Mouse (Mus musculus): ENCODE data around the gene 2310022A10Rik. TPM values are rescaled to one million over a fixed set of nuclear protein-coding genes. Genes with fewer than 3 reads are reported as not detected.

2310022A10Rik gene
- polyA plus RNA-seq, 1 experiment from 2014 or later, result 25.1 TPM

GRCm38 (mm10) chr7:27578465-27578864, 25.4 kb downstream of the 2310022A10Rik start:
- no peaks in the 10 kb centered on the region for H3K9me3 ChIP-seq (ENCODE audit: low read length)
- WGBS, result 78% methylated on average over 7 of the region's 7 CpGs

DNA sequence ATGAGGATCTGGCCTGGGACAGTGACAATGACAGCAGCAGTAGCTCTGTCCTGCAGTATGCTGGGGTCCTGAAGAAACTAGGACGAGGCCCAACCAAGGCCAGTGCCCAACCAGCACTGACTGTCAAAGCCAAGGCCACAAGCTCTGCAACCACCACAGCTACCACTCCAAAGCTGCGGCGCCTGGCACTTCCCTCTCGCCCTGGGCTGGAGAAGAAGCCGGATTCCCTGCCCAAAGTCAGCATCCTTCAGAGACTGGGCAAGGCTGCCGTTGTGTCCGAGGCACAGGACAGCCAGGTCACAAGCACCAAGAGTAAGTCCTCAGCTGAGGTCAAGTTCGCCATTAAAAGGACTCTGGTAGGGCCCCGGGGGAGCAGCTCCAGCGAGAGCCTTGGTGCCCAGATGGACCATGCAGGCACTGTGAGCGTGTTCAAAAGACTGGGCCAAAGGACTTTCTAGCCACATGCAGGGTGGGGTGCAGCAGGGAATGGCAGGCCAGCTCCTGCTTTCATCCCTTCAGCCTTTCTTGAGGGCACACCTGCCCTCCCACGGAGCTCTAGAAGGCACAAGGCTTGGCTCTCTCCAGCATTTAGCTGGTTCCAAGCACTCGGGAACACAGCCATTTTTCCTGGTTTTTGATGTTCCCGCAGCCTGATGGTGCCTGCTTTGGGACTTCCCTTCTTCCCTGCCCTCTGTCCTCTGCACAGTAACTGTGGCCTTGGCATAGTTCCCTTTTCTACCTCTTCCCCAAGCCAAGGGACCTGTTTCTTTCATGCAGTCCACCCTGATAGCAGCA, 27.5 kb downstream of the 2310022A10Rik start:
- no peak overlapping the region for H3K9ac ChIP-seq (replicated peaks; ENCODE audit: low read length)
- H3K4me1 ChIP-seq (ENCODE audit: insufficient read depth, low read length), result no peaks in the 10 kb centered on the region
- no peaks in the 10 kb centered on the region for H3K27me3 ChIP-seq (ENCODE audit: insufficient read depth, low read length)
- H3K4me2 ChIP-seq (replicated peaks; ENCODE audit: low read depth, low read length), result no peak overlapping the region
- no peaks in the 10 kb centered on the region for H3K9me3 ChIP-seq (ENCODE audit: low read length)
- 93% methylated on average over 14 of the region's 14 CpGs for WGBS
- no peak overlapping the region for H3K4me3 ChIP-seq (ENCODE audit: low read length)
- peaks cover 48% of the 10 kb centered on the region for H3K36me3 ChIP-seq (ENCODE audit: insufficient read depth, low read length)
- H3K27ac ChIP-seq (ENCODE audit: low read length), result no peak overlapping the region
- no peak for ATAC-seq (ENCODE audit: low FRiP score, low TSS enrichment)

More at GRCm38 (mm10) chr7:27578465-27578864, 25.4 kb downstream of the 2310022A10Rik start:
- no peak overlapping the region for H3K4me2 ChIP-seq (replicated peaks; ENCODE audit: low read depth, low read length)
- no peak overlapping the region for H3K27ac ChIP-seq (ENCODE audit: low read length)
- no peak overlapping the region for H3K9ac ChIP-seq (replicated peaks; ENCODE audit: low read length)
- peaks cover 55% of the 10 kb centered on the region for H3K36me3 ChIP-seq (ENCODE audit: insufficient read depth, low read length)
- no peaks in the 10 kb centered on the region for H3K4me1 ChIP-seq (ENCODE audit: insufficient read depth, low read length)
- no peak for ATAC-seq (ENCODE audit: low FRiP score, low TSS enrichment)
- H3K4me3 ChIP-seq (ENCODE audit: low read length), result no peak overlapping the region
- H3K27me3 ChIP-seq (ENCODE audit: insufficient read depth, low read length), result no peaks in the 10 kb centered on the region

- WGBS, result 35% methylated on average over 2 of the region's 2 CpGs
- no peaks in the 10 kb centered on the region for H3K9me3 ChIP-seq (ENCODE audit: low read length)
- no peaks in the 10 kb centered on the region for H3K27me3 ChIP-seq (ENCODE audit: insufficient read depth, low read length)
- no peak overlapping the region for H3K4me3 ChIP-seq (ENCODE audit: low read length)
- H3K4me1 ChIP-seq (ENCODE audit: insufficient read depth, low read length), result no peaks in the 10 kb centered on the region
- ATAC-seq (ENCODE audit: low FRiP score, low TSS enrichment), result no peak
- H3K4me2 ChIP-seq (replicated peaks; ENCODE audit: low read depth, low read length), result no peak overlapping the region
- no peak overlapping the region for H3K27ac ChIP-seq (ENCODE audit: low read length)
- no peak overlapping the region for H3K9ac ChIP-seq (replicated peaks; ENCODE audit: low read length)
- H3K36me3 ChIP-seq (ENCODE audit: insufficient read depth, low read length), result peaks cover 9% of the 10 kb centered on the region; the same call in 1 of the 2 replicates
Measured at GRCm38 (mm10) chr7:27586861-27587260, 33.8 kb downstream of the 2310022A10Rik start.

- Histone ChIP-seq H3K36me3 (ENCODE audit: insufficient read depth, low read length) (peaks cover 6% of the 10 kb centered on the region; the same call in 1 of the 2 replicates), H3K4me2 (replicated peaks; ENCODE audit: low read depth, low read length) (no peak overlapping the region), H3K27ac (ENCODE audit: low read length) (no peak overlapping the region), H3K4me3 (ENCODE audit: low read length) (no peak overlapping the region), H3K9me3 (ENCODE audit: low read length) (no peaks in the 10 kb centered on the region), H3K27me3 (ENCODE audit: insufficient read depth, low read length) (no peaks in the 10 kb centered on the region), H3K9ac (replicated peaks; ENCODE audit: low read length) (no peak overlapping the region), H3K4me1 (ENCODE audit: insufficient read depth, low read length) (peaks cover 2% of the 10 kb centered on the region)
- ATAC-seq (ENCODE audit: low FRiP score, low TSS enrichment), result no peak
- 77% methylated on average over 2 of the region's 2 CpGs for WGBS
Measured at GRCm38 (mm10) chr7:27587741-27588140, 34.7 kb downstream of the 2310022A10Rik start.

GRCm38 (mm10) chr7:27590088-27590487, 37.1 kb downstream of the 2310022A10Rik start:
- Histone ChIP-seq H3K4me1 (ENCODE audit: insufficient read depth, low read length) (peaks cover 16% of the 10 kb centered on the region), H3K9ac (replicated peaks; ENCODE audit: low read length) (no peak overlapping the region), H3K9me3 (ENCODE audit: low read length) (no peaks in the 10 kb centered on the region), H3K4me3 (ENCODE audit: low read length) (no peak overlapping the region), H3K27me3 (ENCODE audit: insufficient read depth, low read length) (no peaks in the 10 kb centered on the region), H3K27ac (ENCODE audit: low read length) (no peak overlapping the region), H3K36me3 (ENCODE audit: insufficient read depth, low read length) (peaks cover under 1% of the 10 kb centered on the region; the same call in 1 of the 2 replicates), H3K4me2 (replicated peaks; ENCODE audit: low read depth, low read length) (no peak overlapping the region)
- no peak for ATAC-seq (ENCODE audit: low FRiP score, low TSS enrichment)
- 91% methylated on average over 4 of the region's 4 CpGs for WGBS

DNA sequence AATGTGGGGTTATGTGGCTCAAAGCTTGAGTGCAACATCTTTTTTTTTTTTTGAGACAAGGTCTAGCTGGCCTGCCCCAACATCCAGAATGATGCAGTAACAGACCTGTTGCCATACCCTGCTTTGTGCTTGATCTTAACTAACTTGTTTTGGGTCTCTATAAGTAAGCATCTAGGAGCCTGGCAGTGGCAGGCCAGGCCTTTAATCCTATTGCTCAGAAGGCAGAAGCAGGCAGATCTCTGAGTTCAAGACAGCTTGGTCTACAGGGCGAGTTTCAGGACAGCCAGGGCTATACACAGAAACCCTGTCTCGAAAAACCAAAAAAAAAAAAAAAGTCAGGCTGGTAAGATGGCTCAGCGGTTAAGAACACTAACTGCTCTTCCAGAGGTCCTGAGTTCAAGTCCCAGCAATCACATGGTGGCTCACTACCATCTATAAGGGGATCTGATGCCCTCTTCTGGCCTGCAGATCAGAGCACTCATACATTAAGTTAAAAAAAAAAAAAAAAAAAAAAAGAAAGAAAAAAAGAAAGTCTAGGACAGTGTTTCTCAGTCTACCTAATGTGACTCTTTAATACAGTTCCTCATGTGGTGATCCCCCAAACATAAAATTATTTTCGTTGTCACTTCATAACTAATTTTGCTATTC, 37.7 kb downstream of the 2310022A10Rik start:
- peak overlapping the region; percentile 64 for H3K9ac ChIP-seq (replicated peaks; ENCODE audit: low read length)
- H3K27me3 ChIP-seq (ENCODE audit: insufficient read depth, low read length), result no peaks in the 10 kb centered on the region
- no peaks in the 10 kb centered on the region for H3K9me3 ChIP-seq (ENCODE audit: low read length)
- peaks cover 20% of the 10 kb centered on the region for H3K4me1 ChIP-seq (ENCODE audit: insufficient read depth, low read length)
- H3K4me2 ChIP-seq (replicated peaks; ENCODE audit: low read depth, low read length), result peak overlapping the region; percentile 68
- peak overlapping the region; percentile 71 for H3K4me3 ChIP-seq (ENCODE audit: low read length)
- peak overlapping the region; percentile 98 for H3K27ac ChIP-seq (ENCODE audit: low read length)
- no peaks in the 10 kb centered on the region for H3K36me3 ChIP-seq (ENCODE audit: insufficient read depth, low read length)
- 64% methylated on average over 4 of the region's 4 CpGs for WGBS
- ATAC-seq (ENCODE audit: low FRiP score, low TSS enrichment), result no peak

DNA sequence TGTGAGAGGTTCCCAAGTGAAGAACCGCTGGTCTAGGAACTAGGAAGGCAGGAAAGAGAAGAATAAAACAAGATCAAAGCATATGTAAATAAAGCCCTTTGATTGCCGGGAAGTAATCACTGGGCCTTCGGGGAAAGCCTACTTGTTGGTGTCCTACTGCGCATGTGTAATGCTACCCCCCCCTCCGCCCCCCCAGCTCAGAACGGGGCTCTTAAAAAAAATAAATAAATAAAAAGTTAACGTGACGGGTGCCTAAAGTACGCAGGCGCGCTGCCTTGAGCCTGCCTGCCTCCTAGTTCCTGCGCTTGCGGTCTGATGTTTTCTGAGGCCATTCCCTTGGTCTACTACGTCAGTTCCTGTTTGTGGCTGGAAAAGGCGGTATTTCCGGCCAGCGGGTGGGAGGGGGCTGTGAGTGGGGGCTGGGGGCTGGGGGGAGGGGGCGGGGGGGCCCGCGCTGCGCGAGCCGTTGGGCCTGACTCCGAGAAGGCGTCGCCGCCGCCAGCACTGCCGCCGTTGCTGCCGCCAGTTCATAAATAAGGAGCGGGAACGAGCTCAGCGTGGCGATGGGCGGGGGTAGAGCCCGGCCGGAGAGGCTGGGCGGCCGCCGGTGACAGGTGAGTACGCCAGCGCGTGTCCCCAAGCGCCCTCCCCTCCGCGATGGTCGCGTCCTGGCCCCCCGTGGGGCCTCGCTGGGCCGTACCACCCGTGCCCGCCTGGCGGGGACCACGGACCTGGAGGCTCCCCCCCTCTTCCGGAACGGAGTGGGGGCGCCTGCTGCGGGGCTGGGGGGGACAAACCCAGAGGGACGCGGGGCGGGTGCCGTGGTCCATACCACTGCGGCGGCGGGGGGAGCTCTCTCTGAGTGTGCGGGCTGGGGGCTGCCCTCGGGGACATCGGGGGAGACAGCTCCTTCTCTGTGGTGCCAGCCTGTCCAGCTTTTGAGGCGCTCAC, 38.5 kb downstream of the 2310022A10Rik start, which contains the start of gene Akt2:
Gene Akt2, plus strand, starts transcription at position 287 of the 951 bp plus-strand sequence.
- Histone ChIP-seq H3K4me2 (replicated peaks; ENCODE audit: low read depth, low read length) (peak within 1 kb of the TSS; percentile 68), H3K9me3 (ENCODE audit: low read length) (no peaks in the 10 kb centered on the region), H3K4me1 (ENCODE audit: insufficient read depth, low read length) (peaks cover 28% of the 10 kb centered on the region), H3K27me3 (ENCODE audit: insufficient read depth, low read length) (no peaks in the 10 kb centered on the region), H3K27ac (ENCODE audit: low read length) (peak within 1 kb of the TSS; percentile 98), H3K36me3 (ENCODE audit: insufficient read depth, low read length) (no peaks in the 10 kb centered on the region), H3K9ac (replicated peaks; ENCODE audit: low read length) (peak within 1 kb of the TSS; percentile 82), H3K4me3 (ENCODE audit: low read length) (peak within 1 kb of the TSS; percentile 71)
- under 1% methylated on average over 67 of the region's 71 CpGs for WGBS
- ATAC-seq (ENCODE audit: low FRiP score, low TSS enrichment), result peak; percentile 95

GRCm38 (mm10) chr7:27592217-27592929, 39.3 kb downstream of the 2310022A10Rik start:
- peak overlapping the region; percentile 82 for H3K9ac ChIP-seq (replicated peaks; ENCODE audit: low read length)
- no peaks in the 10 kb centered on the region for H3K27me3 ChIP-seq (ENCODE audit: insufficient read depth, low read length)
- H3K4me3 ChIP-seq (ENCODE audit: low read length), result peak overlapping the region; percentile 71
- peak overlapping the region; percentile 98 for H3K27ac ChIP-seq (ENCODE audit: low read length)
- H3K4me1 ChIP-seq (ENCODE audit: insufficient read depth, low read length), result peaks cover 37% of the 10 kb centered on the region
- H3K9me3 ChIP-seq (ENCODE audit: low read length), result no peaks in the 10 kb centered on the region
- under 1% methylated on average over 17 of the region's 17 CpGs for WGBS
- H3K36me3 ChIP-seq (ENCODE audit: insufficient read depth, low read length), result no peaks in the 10 kb centered on the region
- peak overlapping the region; percentile 68 for H3K4me2 ChIP-seq (replicated peaks; ENCODE audit: low read depth, low read length)
- ATAC-seq (ENCODE audit: low FRiP score, low TSS enrichment), result peak; percentile 61
